Mouse (Mus musculus): ENCODE measurements around the gene Espnl. TPM values are rescaled to one million over a fixed set of nuclear protein-coding genes. Genes with fewer than 3 reads are reported as not detected.

The Espnl gene
- polyA plus RNA-seq, 1 experiment from 2014 or later, result 0.04 TPM

Other genes with a start within 250 kb of the Espnl start
- 0.67 and 0.68 TPM in 2 replicates for gene Rbm44, start 177.0 kb upstream of the Espnl start, polyA plus RNA-seq (2015; fragmentation: Nextera tagmentation; extraction: Ambion mirVana)
- 7.9 and 9.4 TPM in 2 replicates for gene Ramp1, start 142.3 kb upstream of the Espnl start, polyA plus RNA-seq (2015; fragmentation: Nextera tagmentation; extraction: Ambion mirVana)
- gene Ube2f, start 71.8 kb upstream of the Espnl start, polyA plus RNA-seq (2015; fragmentation: Nextera tagmentation; extraction: Ambion mirVana), result 65.1 and 66.7 TPM in 2 replicates
- gene Scly, start 23.7 kb upstream of the Espnl start, polyA plus RNA-seq (2015; fragmentation: Nextera tagmentation; extraction: Ambion mirVana), result 18.6 and 21.7 TPM in 2 replicates
- 0.44 and 0.53 TPM in 2 replicates for gene Klhl30, start 28.9 kb downstream of the Espnl start, polyA plus RNA-seq (2015; fragmentation: Nextera tagmentation; extraction: Ambion mirVana)
- 9.5 and 10.0 TPM in 2 replicates for gene Erfe, start 44.4 kb downstream of the Espnl start, polyA plus RNA-seq (2015; fragmentation: Nextera tagmentation; extraction: Ambion mirVana)
- 119 and 128 TPM in 2 replicates for gene Ilkap, start 76.7 kb downstream of the Espnl start, polyA plus RNA-seq (2015; fragmentation: Nextera tagmentation; extraction: Ambion mirVana)
- gene Hes6, start 92.0 kb downstream of the Espnl start, polyA plus RNA-seq (2015; fragmentation: Nextera tagmentation; extraction: Ambion mirVana), result 94.0 and 103 TPM in 2 replicates
- 7.8 and 7.9 TPM in 2 replicates for gene Per2, start 137.2 kb downstream of the Espnl start, polyA plus RNA-seq (2015; fragmentation: Nextera tagmentation; extraction: Ambion mirVana)
- gene Traf3ip1, start 172.6 kb downstream of the Espnl start, polyA plus RNA-seq (2015; fragmentation: Nextera tagmentation; extraction: Ambion mirVana), result 7.2 and 8.1 TPM in 2 replicates
- gene Asb1, start 218.5 kb downstream of the Espnl start, polyA plus RNA-seq (2015; fragmentation: Nextera tagmentation; extraction: Ambion mirVana), result 3.8 and 4.1 TPM in 2 replicates

Data from intestine, embryonic 15.5 days (tissue).